11 mouse cellular contexts compared by ENCODE assay signal in genomic region chr1:21025203-21025602, GRCm38 (mm10).
"Had no signal": no experiment of that assay in that cellular context is flagged by ENCODE, and none has a peak within 500 bp of the region (broad histone marks: within the 10 kb centered on the region; RNA-seq: fewer than 3 reads in every experiment).

No protein-coding gene starts in this region.

- DNase-seq: kidney, adult 9 months; kidney, postnatal 36 days; lung, adult 2 months; lung, postnatal 36 days; right cerebral cortex, postnatal 14 days had no signal

- H3K4me1 ChIP-seq: limb, embryonic 10.5 days; liver, embryonic 15.5 days; midbrain, embryonic 12.5 days; stomach, embryonic 15.5 days had no signal

- H3K9me3 ChIP-seq: limb, embryonic 10.5 days; liver, embryonic 15.5 days; midbrain, embryonic 12.5 days; stomach, embryonic 15.5 days had no signal

- H3K4me3 ChIP-seq: layer of hippocampus, adult 2 months; limb, embryonic 10.5 days; liver, embryonic 15.5 days; midbrain, embryonic 12.5 days; stomach, embryonic 15.5 days had no signal

- ATAC-seq: lung, postnatal 0 days had no signal

- H3K27me3 ChIP-seq: liver, embryonic 15.5 days; midbrain, embryonic 12.5 days; stomach, embryonic 15.5 days had no signal

- H3K36me3 ChIP-seq: liver, embryonic 15.5 days; midbrain, embryonic 12.5 days; stomach, embryonic 15.5 days had no signal
